Mouse (Mus musculus): ENCODE results near the gene Cxcl10.

Gene Cxcl10

DNA sequence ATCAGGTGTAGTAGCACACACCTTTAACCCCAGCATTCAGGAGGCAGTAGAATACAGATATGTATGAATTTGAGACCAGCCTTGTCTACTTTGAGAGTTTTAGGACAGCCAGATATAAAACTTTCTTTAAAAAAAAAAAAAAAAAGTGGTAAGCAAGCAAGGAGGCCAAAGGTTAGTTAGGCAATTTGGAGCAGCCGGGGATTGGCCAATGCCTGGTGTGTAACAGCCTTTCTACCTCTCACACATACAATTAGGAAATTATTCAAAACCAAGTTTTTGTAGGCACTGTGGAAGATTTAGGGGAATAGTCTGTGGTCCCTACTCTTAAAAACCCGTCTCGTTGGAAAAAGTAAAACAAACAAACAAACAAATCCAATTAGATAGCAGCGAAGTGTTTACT is 26.1 kb downstream of the Cxcl10 start:
- ATAC-seq (ENCODE audit: insufficient number of reproducible peaks, low FRiP score, low TSS enrichment), result no peak

DNA sequence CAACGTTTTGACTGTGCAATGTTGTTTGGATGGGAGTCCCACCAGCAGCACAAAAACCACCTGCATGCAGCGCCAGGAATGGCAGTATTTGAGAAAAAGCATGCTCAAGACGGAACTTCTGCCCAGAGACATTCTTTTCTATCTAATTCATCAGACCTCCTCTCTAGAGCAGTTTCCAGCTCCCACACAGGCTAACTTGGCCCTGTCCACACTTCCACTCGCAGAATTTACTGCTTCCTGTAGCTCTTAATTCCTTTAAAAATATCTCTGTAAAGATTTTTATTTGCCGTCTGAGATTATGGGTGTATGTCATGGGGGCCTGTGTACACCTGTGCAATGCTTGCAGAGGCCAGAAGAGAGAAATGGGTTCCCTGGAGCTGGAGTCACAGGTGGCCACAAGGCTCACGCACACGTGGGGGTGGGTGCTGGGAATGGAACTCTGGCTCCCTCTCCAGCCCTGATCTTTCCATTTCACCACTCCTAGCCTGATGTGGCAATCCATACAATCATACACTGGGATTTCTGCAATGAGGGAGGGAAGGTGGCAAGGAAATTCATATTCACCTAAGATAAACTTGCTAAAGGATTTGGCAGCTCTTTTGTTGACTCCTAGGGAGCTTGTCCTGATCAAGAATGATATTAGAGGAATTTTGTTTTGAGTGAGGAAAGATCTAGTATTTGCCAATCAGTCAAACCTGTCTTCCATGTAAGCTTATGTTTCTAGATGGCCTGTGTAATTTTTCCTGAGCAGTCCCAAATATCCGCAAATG is 26.9 kb downstream of the Cxcl10 start:
- ATAC-seq (ENCODE audit: insufficient number of reproducible peaks, low FRiP score, low TSS enrichment), result no peak

- ATAC-seq (ENCODE audit: insufficient number of reproducible peaks, low FRiP score, low TSS enrichment), result no peak
Observed at GRCm38 (mm10) chr5:92318596-92318995, 30.1 kb downstream of the Cxcl10 start.

- ATAC-seq (ENCODE audit: insufficient number of reproducible peaks, low FRiP score, low TSS enrichment), result no peak
Observed at GRCm38 (mm10) chr5:92318119-92318518, 30.6 kb downstream of the Cxcl10 start.

DNA sequence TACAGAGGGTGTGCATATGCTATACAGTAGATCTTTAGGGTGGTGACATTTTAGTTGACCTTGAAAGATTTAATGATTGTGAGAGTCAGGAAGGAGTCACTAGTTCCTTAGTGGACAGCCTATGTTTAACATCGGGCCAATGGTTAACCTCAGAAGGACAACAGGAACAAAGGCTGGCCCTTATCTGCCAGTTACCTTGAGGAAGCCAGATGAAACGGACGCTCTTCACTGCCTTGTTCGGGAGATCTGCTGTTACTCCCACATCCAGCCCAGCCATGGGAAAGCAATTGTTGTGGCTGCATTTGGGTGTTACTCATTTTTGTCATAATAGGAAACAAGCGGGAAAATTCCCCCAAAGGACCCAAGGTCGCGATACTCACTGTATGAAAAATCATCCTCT is 34.9 kb downstream of the Cxcl10 start:
- ATAC-seq (ENCODE audit: insufficient number of reproducible peaks, low FRiP score, low TSS enrichment), result no peak

GRCm38 (mm10) chr5:92312046-92312715 is 36.5 kb downstream of the Cxcl10 start:
- ATAC-seq (ENCODE audit: insufficient number of reproducible peaks, low FRiP score, low TSS enrichment), result no peak

- ATAC-seq (ENCODE audit: insufficient number of reproducible peaks, low FRiP score, low TSS enrichment), result peak; percentile 75
Observed at GRCm38 (mm10) chr5:92309681-92310511, 38.8 kb downstream of the Cxcl10 start, which contains the start of gene Sdad1. Sdad1 (minus strand) TSS chr5:92310479.

DNA sequence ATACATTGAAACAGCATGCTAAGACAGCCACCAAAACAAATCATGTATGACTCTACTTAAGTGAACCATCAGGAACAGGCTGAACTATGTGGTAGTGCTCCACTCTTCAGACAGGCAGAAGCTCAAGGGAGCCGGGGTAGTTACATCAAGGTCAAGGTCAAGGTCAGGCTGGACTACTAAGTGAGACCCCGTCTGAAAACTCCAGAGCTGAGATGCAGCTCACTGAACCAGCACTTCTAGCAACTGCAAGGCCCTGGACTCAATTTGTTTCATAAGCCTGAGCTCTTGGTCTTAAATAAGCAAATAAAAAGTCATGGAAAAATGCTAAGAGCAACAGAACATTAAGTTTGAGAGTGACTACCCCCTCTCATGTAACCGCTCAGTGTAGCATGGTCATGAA is 44.4 kb downstream of the Cxcl10 start:
- ATAC-seq (ENCODE audit: insufficient number of reproducible peaks, low FRiP score, low TSS enrichment), result no peak

- ATAC-seq (ENCODE audit: insufficient number of reproducible peaks, low FRiP score, low TSS enrichment), result no peak
Observed at GRCm38 (mm10) chr5:92302149-92302840, 46.4 kb downstream of the Cxcl10 start.
